Mouse (Mus musculus): Measurements from ENCODE around the gene Pacrg. TPM values are rescaled to one million over a fixed set of nuclear protein-coding genes. Genes with fewer than 3 reads are reported as not detected.

Gene Pacrg
- polyA plus RNA-seq, 1 experiment from 2014 or later: 18.4 TPM

DNA sequence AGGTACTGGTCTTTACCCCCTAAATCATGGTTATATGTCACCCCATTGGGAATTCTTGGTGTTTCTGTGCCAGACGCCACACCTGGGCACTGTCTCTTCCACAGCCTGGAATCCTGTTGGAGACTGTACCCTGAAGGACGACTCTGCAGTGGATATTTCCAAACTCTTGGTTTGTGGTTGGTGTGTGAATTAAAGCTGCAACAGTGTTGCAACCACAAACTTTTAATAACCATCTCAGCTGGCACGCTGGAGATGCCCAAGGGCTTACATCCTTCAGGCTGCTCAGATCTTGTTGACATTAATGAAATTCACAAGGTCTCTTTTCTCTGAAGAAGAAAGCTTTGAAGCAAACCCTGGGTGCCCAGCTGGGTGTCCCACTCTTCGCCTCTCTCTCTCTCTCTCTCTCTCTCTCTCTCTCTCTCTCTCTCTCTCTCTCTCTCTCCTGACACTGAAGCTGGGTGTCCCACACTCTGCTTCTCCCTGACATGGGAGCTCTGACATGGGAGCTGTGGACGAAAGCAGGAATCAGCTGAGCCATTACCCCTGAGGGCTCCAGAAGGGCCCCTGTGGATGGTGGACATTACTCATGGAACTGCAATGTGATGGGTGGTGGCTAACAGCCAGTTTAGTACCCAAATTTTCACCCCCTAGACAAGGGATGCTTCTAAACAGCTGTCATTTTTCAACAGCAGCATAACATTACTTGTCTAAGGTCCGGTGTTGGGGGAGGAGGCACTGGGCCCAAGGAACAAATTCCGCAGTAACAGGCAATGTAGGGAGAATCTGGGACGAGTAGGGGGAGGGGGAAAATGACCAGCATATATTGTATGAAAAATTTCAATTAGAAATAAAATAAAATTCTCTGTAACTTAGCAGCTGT lies 429.3 kb downstream of the Pacrg start:
- ATAC-seq (ENCODE audit: low read depth): no peak
- Histone ChIP-seq H3K4me2 (ENCODE audit: low read depth, low read length) (no peak overlapping the region), H3K36me3 (ENCODE audit: control insufficient read depth, insufficient read depth, low read length) (no peaks in the 10 kb centered on the region), H3K9me3 (ENCODE audit: control insufficient read depth, low read length) (no peaks in the 10 kb centered on the region), H3K4me1 (ENCODE audit: control insufficient read depth, insufficient read depth, low read length) (peaks cover 3% of the 10 kb centered on the region; the same call in 1 of the 2 replicates), H3K9ac (replicated peaks; ENCODE audit: low read depth, low read length) (no peak overlapping the region), H3K27ac (ENCODE audit: low read depth, low read length) (no peak overlapping the region), H3K27me3 (ENCODE audit: control insufficient read depth, insufficient read depth, low read length) (no peaks in the 10 kb centered on the region), H3K4me3 (ENCODE audit: low read depth, low read length) (no peak overlapping the region)
- 70% methylated on average over 8 of the region's 8 CpGs for WGBS

DNA sequence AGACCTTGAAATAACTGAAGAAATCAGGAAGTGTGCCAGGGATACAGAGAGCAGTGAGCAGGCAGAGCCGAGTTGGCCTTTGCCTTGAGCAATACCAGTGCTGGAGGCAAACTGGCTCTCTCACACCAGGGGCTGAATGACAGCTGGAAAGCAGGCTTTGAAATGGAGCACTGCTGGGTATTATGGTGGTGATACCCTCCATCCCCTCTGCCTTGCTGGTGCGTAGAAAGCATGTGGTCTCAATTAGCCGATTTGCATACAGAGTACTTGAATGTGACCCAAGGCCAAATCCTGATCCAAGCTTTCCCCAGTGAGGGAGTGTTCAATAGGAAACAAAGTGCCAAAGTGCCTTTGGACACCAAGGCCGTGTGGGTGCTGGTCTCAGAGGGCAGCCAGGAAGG lies 431.4 kb downstream of the Pacrg start:
- Histone ChIP-seq H3K9me3 (ENCODE audit: control insufficient read depth, low read length) (no peaks in the 10 kb centered on the region), H3K9ac (replicated peaks; ENCODE audit: low read depth, low read length) (no peak overlapping the region), H3K4me1 (ENCODE audit: control insufficient read depth, insufficient read depth, low read length) (peaks cover 3% of the 10 kb centered on the region; the same call in 1 of the 2 replicates), H3K4me3 (ENCODE audit: low read depth, low read length) (no peak overlapping the region), H3K4me2 (ENCODE audit: low read depth, low read length) (no peak overlapping the region), H3K36me3 (ENCODE audit: control insufficient read depth, insufficient read depth, low read length) (no peaks in the 10 kb centered on the region), H3K27ac (ENCODE audit: low read depth, low read length) (no peak overlapping the region), H3K27me3 (ENCODE audit: control insufficient read depth, insufficient read depth, low read length) (no peaks in the 10 kb centered on the region)
- ATAC-seq (ENCODE audit: low read depth): no peak
- 43% methylated on average over 4 of the region's 4 CpGs for WGBS

DNA sequence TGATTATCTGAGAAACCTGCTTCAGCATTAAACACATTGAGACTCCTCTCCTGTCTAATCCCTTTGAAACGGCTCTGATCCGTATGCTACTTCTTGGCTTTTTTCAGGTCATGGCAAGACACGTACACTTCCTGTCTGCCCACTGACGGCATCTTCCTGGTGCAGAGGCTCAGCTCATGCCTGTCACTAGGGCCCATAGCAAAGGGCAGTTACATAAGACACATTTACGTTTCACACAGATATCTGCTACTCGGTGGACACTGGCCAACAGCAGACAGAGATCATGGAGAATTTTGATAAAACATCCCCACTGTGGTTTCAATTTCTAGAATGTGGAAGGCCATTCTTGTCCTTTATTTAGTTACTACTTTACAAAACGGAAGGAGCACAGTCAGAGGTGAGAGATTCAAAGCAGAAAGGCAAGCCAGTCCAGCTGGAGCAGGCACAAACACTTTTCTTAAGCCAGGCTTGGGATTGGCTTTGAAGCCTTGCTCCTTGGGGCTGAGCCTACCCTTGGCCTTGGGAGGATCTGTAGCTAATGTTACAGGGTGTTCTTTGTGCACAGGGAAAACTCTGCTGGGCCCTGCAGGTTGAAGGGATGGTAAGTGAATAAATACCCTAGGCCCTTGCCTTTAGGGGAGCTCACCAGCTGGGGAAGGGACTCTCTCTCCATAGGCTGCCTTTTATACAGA lies 432.9 kb downstream of the Pacrg start:
- no peak overlapping the region for H3K4me3 ChIP-seq (ENCODE audit: low read depth, low read length)
- no peaks in the 10 kb centered on the region for H3K9me3 ChIP-seq (ENCODE audit: control insufficient read depth, low read length)
- H3K4me1 ChIP-seq (ENCODE audit: control insufficient read depth, insufficient read depth, low read length): peaks cover 3% of the 10 kb centered on the region; the same call in 1 of the 2 replicates
- no peaks in the 10 kb centered on the region for H3K27me3 ChIP-seq (ENCODE audit: control insufficient read depth, insufficient read depth, low read length)
- ATAC-seq (ENCODE audit: low read depth): no peak
- no peak overlapping the region for H3K4me2 ChIP-seq (ENCODE audit: low read depth, low read length)
- H3K36me3 ChIP-seq (ENCODE audit: control insufficient read depth, insufficient read depth, low read length): no peaks in the 10 kb centered on the region
- whole genome bisulfite sequencing: 75% methylated on average over 7 of the region's 7 CpGs
- H3K27ac ChIP-seq (ENCODE audit: low read depth, low read length): no peak overlapping the region
- no peak overlapping the region for H3K9ac ChIP-seq (replicated peaks; ENCODE audit: low read depth, low read length)

DNA sequence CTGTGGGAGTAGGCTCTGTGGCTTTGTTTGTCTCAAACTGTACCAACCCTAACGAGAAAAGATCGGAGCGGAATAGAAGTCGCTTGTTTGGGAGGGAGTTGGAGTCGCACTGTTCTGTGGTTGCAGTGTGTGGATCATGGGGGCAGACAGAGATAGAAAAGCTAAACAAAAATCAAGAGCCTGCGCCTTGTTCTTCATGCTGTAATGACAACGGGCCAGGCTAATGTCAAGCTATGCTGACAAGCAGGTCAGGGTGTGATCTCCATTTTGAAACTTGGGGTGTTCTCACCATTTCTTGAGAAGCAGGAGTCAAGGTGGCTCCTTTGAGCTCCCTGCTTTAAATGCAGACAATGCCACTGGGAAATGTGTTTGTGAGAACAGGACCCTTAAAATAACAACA lies 433.8 kb downstream of the Pacrg start:
- ATAC-seq (ENCODE audit: low read depth): no peak
- no peaks in the 10 kb centered on the region for H3K27me3 ChIP-seq (ENCODE audit: control insufficient read depth, insufficient read depth, low read length)
- H3K4me2 ChIP-seq (ENCODE audit: low read depth, low read length): no peak overlapping the region
- no peak overlapping the region for H3K27ac ChIP-seq (ENCODE audit: low read depth, low read length)
- H3K9me3 ChIP-seq (ENCODE audit: control insufficient read depth, low read length): no peaks in the 10 kb centered on the region
- H3K9ac ChIP-seq (replicated peaks; ENCODE audit: low read depth, low read length): no peak overlapping the region
- peaks cover 3% of the 10 kb centered on the region; the same call in 1 of the 2 replicates for H3K4me1 ChIP-seq (ENCODE audit: control insufficient read depth, insufficient read depth, low read length)
- no peaks in the 10 kb centered on the region for H3K36me3 ChIP-seq (ENCODE audit: control insufficient read depth, insufficient read depth, low read length)
- WGBS: 51% methylated on average over 7 of the region's 7 CpGs
- no peak overlapping the region for H3K4me3 ChIP-seq (ENCODE audit: low read depth, low read length)

DNA sequence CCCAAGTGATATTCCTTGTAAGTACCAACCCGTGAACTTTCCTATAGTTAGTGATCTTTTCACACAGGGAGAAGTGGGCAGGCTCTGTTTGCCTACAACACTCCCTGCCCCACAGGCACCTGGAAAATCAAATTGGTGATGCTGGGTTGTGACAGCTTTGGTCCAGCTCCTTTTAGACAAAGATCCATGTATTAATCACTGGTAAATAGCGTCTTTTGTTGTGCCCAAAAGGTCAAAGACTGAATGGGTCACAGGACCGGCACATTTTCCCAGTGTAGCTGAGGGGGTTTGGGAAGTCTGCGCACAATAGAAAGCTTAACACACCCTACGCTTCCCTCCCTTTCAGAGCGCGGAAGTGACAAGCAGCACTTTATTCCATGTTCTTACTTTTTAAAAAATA lies 434.2 kb downstream of the Pacrg start:
- no peak for ATAC-seq (ENCODE audit: low read depth)
- WGBS: 31% methylated on average over 7 of the region's 7 CpGs
- H3K9me3 ChIP-seq (ENCODE audit: control insufficient read depth, low read length): no peaks in the 10 kb centered on the region

DNA sequence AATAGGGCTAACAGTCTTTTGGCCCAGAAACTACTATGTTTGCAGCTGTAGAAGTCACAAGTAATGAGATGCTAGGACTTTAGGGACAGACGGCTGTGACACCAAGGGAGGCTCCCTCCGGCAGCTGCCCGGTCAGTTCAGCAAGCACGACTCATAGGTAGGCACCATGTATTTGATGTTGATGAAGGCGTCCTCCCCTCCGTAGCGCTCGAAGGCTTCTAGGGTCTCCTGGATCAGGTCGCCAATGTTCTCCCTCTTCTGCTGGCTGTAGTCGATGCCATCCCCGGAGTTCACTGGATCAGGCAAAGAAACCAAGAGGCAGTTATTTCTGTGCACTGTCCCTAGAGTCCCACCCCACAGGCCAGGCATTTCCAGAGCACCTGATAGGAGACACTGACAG lies 436.9 kb downstream of the Pacrg start:
- H3K27me3 ChIP-seq (ENCODE audit: control insufficient read depth, insufficient read depth, low read length): no peaks in the 10 kb centered on the region; the same call in 1 of the 2 replicates
- no peak overlapping the region for H3K4me2 ChIP-seq (ENCODE audit: low read depth, low read length)
- no peak overlapping the region for H3K4me3 ChIP-seq (ENCODE audit: low read depth, low read length)
- H3K27ac ChIP-seq (ENCODE audit: low read depth, low read length): no peak overlapping the region
- no peak for ATAC-seq (ENCODE audit: low read depth)
- H3K9me3 ChIP-seq (ENCODE audit: control insufficient read depth, low read length): no peaks in the 10 kb centered on the region
- 90% methylated on average over 11 of the region's 11 CpGs for WGBS
- no peak overlapping the region for H3K9ac ChIP-seq (replicated peaks; ENCODE audit: low read depth, low read length)
- peaks cover 5% of the 10 kb centered on the region; the same call in 1 of the 2 replicates for H3K4me1 ChIP-seq (ENCODE audit: control insufficient read depth, insufficient read depth, low read length)
- H3K36me3 ChIP-seq (ENCODE audit: control insufficient read depth, insufficient read depth, low read length): no peaks in the 10 kb centered on the region

More for the DNA sequence above, 434.2 kb downstream of the Pacrg start:
- Histone ChIP-seq H3K27ac (ENCODE audit: low read depth, low read length) (no peak overlapping the region), H3K9ac (replicated peaks; ENCODE audit: low read depth, low read length) (no peak overlapping the region), H3K27me3 (ENCODE audit: control insufficient read depth, insufficient read depth, low read length) (no peaks in the 10 kb centered on the region), H3K4me3 (ENCODE audit: low read depth, low read length) (no peak overlapping the region), H3K36me3 (ENCODE audit: control insufficient read depth, insufficient read depth, low read length) (no peaks in the 10 kb centered on the region), H3K4me2 (ENCODE audit: low read depth, low read length) (no peak overlapping the region), H3K4me1 (ENCODE audit: control insufficient read depth, insufficient read depth, low read length) (peaks cover 3% of the 10 kb centered on the region; the same call in 1 of the 2 replicates)

DNA sequence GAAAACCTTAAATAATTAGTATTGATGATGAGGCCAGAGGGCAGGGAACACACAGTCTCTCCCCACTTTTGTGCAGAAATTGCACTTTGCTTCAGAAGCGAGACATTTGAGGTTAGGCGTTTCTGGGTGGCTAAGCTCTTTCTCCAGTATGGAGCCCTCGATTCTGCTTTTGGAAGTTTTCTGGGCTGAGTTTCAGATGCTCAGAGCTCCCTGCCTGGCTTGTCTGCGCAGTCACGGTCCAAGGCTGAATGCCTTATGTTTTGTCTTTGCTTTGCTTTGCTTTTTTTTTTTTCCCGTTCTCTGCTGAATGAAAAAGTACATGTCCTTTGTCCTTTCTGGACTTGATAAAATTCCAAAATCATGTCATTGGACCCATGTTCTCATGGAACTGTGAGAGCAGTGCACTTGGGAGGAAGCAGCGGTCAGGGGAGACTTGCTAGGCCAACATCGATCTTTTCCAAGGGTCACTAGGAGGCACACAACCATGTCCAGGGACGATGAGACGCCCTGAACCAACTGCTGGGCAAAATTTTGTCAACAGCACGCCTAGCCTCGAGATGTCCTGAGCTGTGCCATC lies 438.0 kb downstream of the Pacrg start:
- Histone ChIP-seq H3K4me2 (ENCODE audit: low read depth, low read length) (no peak overlapping the region), H3K9ac (replicated peaks; ENCODE audit: low read depth, low read length) (no peak overlapping the region), H3K36me3 (ENCODE audit: control insufficient read depth, insufficient read depth, low read length) (no peaks in the 10 kb centered on the region), H3K4me3 (ENCODE audit: low read depth, low read length) (no peak overlapping the region), H3K27ac (ENCODE audit: low read depth, low read length) (no peak overlapping the region), H3K27me3 (ENCODE audit: control insufficient read depth, insufficient read depth, low read length) (no peaks in the 10 kb centered on the region; the same call in 1 of the 2 replicates), H3K4me1 (ENCODE audit: control insufficient read depth, insufficient read depth, low read length) (peaks cover 10% of the 10 kb centered on the region), H3K9me3 (ENCODE audit: control insufficient read depth, low read length) (no peaks in the 10 kb centered on the region)
- 84% methylated on average over 12 of the region's 12 CpGs for WGBS
- ATAC-seq (ENCODE audit: low read depth): no peak

DNA sequence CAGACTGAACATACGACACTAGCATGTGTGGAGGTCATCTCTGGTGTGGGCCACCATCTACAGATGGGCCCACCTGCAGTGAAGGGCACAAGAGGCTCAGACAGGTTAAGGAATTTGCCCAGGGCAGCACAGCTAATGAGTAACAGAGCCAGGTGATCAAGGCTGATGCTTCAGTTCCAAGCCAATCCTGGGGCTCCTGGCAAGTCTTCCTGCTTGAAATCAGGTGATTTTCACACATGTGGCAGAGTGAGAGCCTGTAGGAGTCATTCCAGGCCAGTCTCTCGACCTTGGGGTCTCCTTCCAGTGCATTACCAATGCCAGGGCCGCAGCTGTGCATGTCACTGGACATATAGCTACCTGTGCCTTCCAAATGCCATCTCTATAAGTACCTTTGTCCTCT lies 438.6 kb downstream of the Pacrg start:
- Histone ChIP-seq H3K4me3 (ENCODE audit: low read depth, low read length) (no peak overlapping the region), H3K9me3 (ENCODE audit: control insufficient read depth, low read length) (no peaks in the 10 kb centered on the region), H3K36me3 (ENCODE audit: control insufficient read depth, insufficient read depth, low read length) (no peaks in the 10 kb centered on the region), H3K4me1 (ENCODE audit: control insufficient read depth, insufficient read depth, low read length) (peaks cover 14% of the 10 kb centered on the region), H3K27ac (ENCODE audit: low read depth, low read length) (no peak overlapping the region), H3K9ac (replicated peaks; ENCODE audit: low read depth, low read length) (no peak overlapping the region), H3K4me2 (ENCODE audit: low read depth, low read length) (no peak overlapping the region), H3K27me3 (ENCODE audit: control insufficient read depth, insufficient read depth, low read length) (no peaks in the 10 kb centered on the region; the same call in 1 of the 2 replicates)
- WGBS: 84% methylated on average over 3 of the region's 3 CpGs
- ATAC-seq (ENCODE audit: low read depth): no peak

DNA sequence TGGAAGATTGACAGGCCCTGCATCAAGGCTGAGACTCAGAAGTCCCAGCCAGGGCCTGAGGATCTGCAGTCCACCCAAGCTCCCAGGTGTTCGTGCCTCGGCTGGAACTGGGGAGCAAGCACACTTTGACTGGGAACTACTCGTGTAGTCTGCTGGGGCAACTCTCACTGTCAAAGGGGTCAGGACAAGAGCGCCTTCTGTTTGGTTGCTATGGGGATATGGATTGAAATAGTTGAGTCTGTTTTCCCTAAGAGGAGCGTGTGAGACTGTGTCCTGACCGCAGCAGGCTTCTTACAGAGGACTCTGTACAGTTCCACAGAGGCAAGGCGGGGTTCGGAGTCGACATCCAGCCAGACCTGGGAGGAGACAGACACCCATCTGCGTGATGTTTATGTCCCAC lies 440.4 kb downstream of the Pacrg start:
- Histone ChIP-seq H3K4me1 (ENCODE audit: control insufficient read depth, insufficient read depth, low read length) (peaks cover 14% of the 10 kb centered on the region), H3K4me2 (ENCODE audit: low read depth, low read length) (no peak overlapping the region), H3K9ac (replicated peaks; ENCODE audit: low read depth, low read length) (no peak overlapping the region), H3K9me3 (ENCODE audit: control insufficient read depth, low read length) (no peaks in the 10 kb centered on the region), H3K27ac (ENCODE audit: low read depth, low read length) (peak overlapping the region; percentile 64), H3K36me3 (ENCODE audit: control insufficient read depth, insufficient read depth, low read length) (no peaks in the 10 kb centered on the region), H3K4me3 (ENCODE audit: low read depth, low read length) (no peak overlapping the region), H3K27me3 (ENCODE audit: control insufficient read depth, insufficient read depth, low read length) (no peaks in the 10 kb centered on the region; the same call in 1 of the 2 replicates)
- no peak for ATAC-seq (ENCODE audit: low read depth)
- 62% methylated on average over 10 of the region's 10 CpGs for WGBS
